Mouse (Mus musculus) liver, embryonic 16.5 days (tissue): ENCODE measurements around the gene Ankrd13a. TPM values are rescaled to one million over a fixed set of nuclear protein-coding genes. Genes with fewer than 3 reads are reported as not detected.
A peak's percentile ranks its signal among the peaks of the same experiment; 100 is the strongest.

Source experiments
- ATAC-seq: fragments of 200-750 bp; cut with Nextera tagmentation; 2 replicates; pipeline ENCODE4 v1.8.0; 2017; ENCODE audit warnings: low read depth, mild to moderate bottlenecking, moderate number of reproducible peaks, moderate library complexity
- H3K27ac ChIP-seq: fragments of 300-500 bp; sonication (generic); 2 replicates; pipeline ENCODE4 v1.5.1; 2014; ENCODE audit warnings: mild to moderate bottlenecking, low read length
- H3K27me3 ChIP-seq: fragments of 300-500 bp; sonication (generic); 2 replicates; pipeline ENCODE4 v1.6.1; 2014; ENCODE audit warnings: low read depth, low read length, mixed read lengths; ENCODE audit not compliant: control insufficient read depth, insufficient read depth
- H3K36me3 ChIP-seq: fragments of 300-500 bp; sonication (generic); 2 replicates; pipeline ENCODE4 v1.6.1; 2014; ENCODE audit warnings: mild to moderate bottlenecking; ENCODE audit not compliant: control insufficient read depth, insufficient read depth
- H3K4me1 ChIP-seq: fragments of 300-500 bp; sonication (generic); 2 replicates; pipeline ENCODE4 v1.6.1; 2014; ENCODE audit warnings: low read depth, low read length, mixed read lengths; ENCODE audit not compliant: control insufficient read depth
- H3K4me2 ChIP-seq: fragments of 300-500 bp; sonication (generic); 2 replicates; pipeline ENCODE4 v1.6.1; 2014; ENCODE audit warnings: low read depth, low read length, mixed read lengths
- H3K4me3 ChIP-seq: fragments of 300-500 bp; sonication (generic); 2 replicates; pipeline ENCODE4 v1.5.1; 2014; ENCODE audit warnings: low read depth, mild to moderate bottlenecking, low read length
- H3K9ac ChIP-seq: fragments of 300-500 bp; sonication (generic); 2 replicates; pipeline ENCODE4 v1.6.1; 2014; ENCODE audit warnings: low read depth, low read length
- H3K9me3 ChIP-seq: fragments of 300-500 bp; sonication (generic); replicated peaks from 2 replicates; pipeline ENCODE4 v1.6.1; 2016; ENCODE audit warnings: low read length; ENCODE audit not compliant: control insufficient read depth
- WGBS: fragments of 180-500 bp; shearing (Covaris S2); extraction: QIAGEN DNeasy Blood & Tissue Kit; methylation state at CpG from one replicate; pipeline ENCODE4 v1.1.7; 2014; ENCODE audit not compliant: insufficient replicate concordance; 5-methylcytosine and 5-hydroxymethylcytosine counted together
- polyA plus RNA-seq: library from polyadenylated mRNA; unstranded; fragments of >200 nt; fragmentation: Nextera tagmentation; extraction: Ambion mirVana; gene quantifications from 2 replicates; pipeline ENCODE4 v1.2.1, GENCODE M21; 2015

Gene Ankrd13a
- polyA plus RNA-seq, 1 experiment from 2014 or later, result 11.8 TPM

- WGBS, result 1% methylated on average over 49 of the region's 52 CpGs
- Histone ChIP-seq H3K9ac (peak overlapping the region; percentile 97), H3K4me3 (peak overlapping the region; percentile 97), H3K27ac (peak overlapping the region; percentile 89), H3K36me3 (no peaks in the 10 kb centered on the region), H3K4me2 (peak overlapping the region; percentile 78), H3K27me3 (no peaks in the 10 kb centered on the region), H3K9me3 (no peaks in the 10 kb centered on the region), H3K4me1 (peaks cover 35% of the 10 kb centered on the region)
- peak; percentile 78 for ATAC-seq
Measured at GRCm38 (mm10) chr5:114773211-114773710, 1.2 kb upstream of the Ankrd13a start.

GRCm38 (mm10) chr5:114773780-114774179 lies 697 bp upstream of the Ankrd13a start:
- no peaks in the 10 kb centered on the region for H3K27me3 ChIP-seq
- peak overlapping the region; percentile 78 for H3K4me2 ChIP-seq
- 2% methylated on average over 11 of the region's 11 CpGs for WGBS
- no peaks in the 10 kb centered on the region for H3K9me3 ChIP-seq
- H3K27ac ChIP-seq, result peak overlapping the region; percentile 89
- peaks cover 40% of the 10 kb centered on the region for H3K4me1 ChIP-seq
- H3K4me3 ChIP-seq, result peak overlapping the region; percentile 97
- ATAC-seq, result no peak
- peak overlapping the region; percentile 97 for H3K9ac ChIP-seq
- no peaks in the 10 kb centered on the region for H3K36me3 ChIP-seq

GRCm38 (mm10) chr5:114775056-114775979 lies 841 bp downstream of the Ankrd13a start, which contains the start of gene Git2:
TSS of gene Git2 (minus strand) at chr5:114775517.
- no peaks in the 10 kb centered on the region for H3K27me3 ChIP-seq
- H3K4me1 ChIP-seq, result peaks cover 54% of the 10 kb centered on the region
- peak within 1 kb of the TSS; percentile 97 for H3K4me3 ChIP-seq
- H3K27ac ChIP-seq, result peak within 1 kb of the TSS; percentile 89
- no peaks in the 10 kb centered on the region for H3K36me3 ChIP-seq
- no peak for ATAC-seq
- H3K9me3 ChIP-seq, result no peaks in the 10 kb centered on the region
- WGBS, result under 1% methylated on average over 61 of the region's 63 CpGs
- H3K9ac ChIP-seq, result peak within 1 kb of the TSS; percentile 97
- H3K4me2 ChIP-seq, result peak within 1 kb of the TSS; percentile 78

GRCm38 (mm10) chr5:114776174-114776573 lies 1.7 kb downstream of the Ankrd13a start:
- no peaks in the 10 kb centered on the region for H3K27me3 ChIP-seq
- no peaks in the 10 kb centered on the region for H3K9me3 ChIP-seq
- H3K36me3 ChIP-seq, result no peaks in the 10 kb centered on the region
- peak overlapping the region; percentile 9; the same call in 1 of the 2 replicates for H3K27ac ChIP-seq
- peak overlapping the region; percentile 97 for H3K4me3 ChIP-seq
- H3K9ac ChIP-seq, result peak overlapping the region; percentile 97
- WGBS, result 23% methylated on average over 7 of the region's 7 CpGs
- H3K4me1 ChIP-seq, result peaks cover 58% of the 10 kb centered on the region
- H3K4me2 ChIP-seq, result peak overlapping the region; percentile 78
- ATAC-seq, result no peak

GRCm38 (mm10) chr5:114779956-114780489 lies 5.5 kb downstream of the Ankrd13a start:
- Histone ChIP-seq H3K27me3 (no peaks in the 10 kb centered on the region), H3K9ac (no peak overlapping the region), H3K4me1 (peaks cover 81% of the 10 kb centered on the region), H3K4me3 (no peak overlapping the region), H3K9me3 (no peaks in the 10 kb centered on the region), H3K36me3 (no peaks in the 10 kb centered on the region), H3K27ac (no peak overlapping the region), H3K4me2 (no peak overlapping the region)
- 52% methylated on average over 7 of the region's 7 CpGs for WGBS
- no peak for ATAC-seq

- ATAC-seq, result no peak
- H3K4me3 ChIP-seq, result no peak overlapping the region
- H3K36me3 ChIP-seq, result no peaks in the 10 kb centered on the region
- H3K27me3 ChIP-seq, result no peaks in the 10 kb centered on the region
- WGBS, result 48% methylated on average over 7 of the region's 7 CpGs
- H3K9ac ChIP-seq, result no peak overlapping the region
- no peak overlapping the region for H3K4me2 ChIP-seq
- no peak overlapping the region for H3K27ac ChIP-seq
- H3K9me3 ChIP-seq, result no peaks in the 10 kb centered on the region
- H3K4me1 ChIP-seq, result peaks cover 85% of the 10 kb centered on the region
Measured at GRCm38 (mm10) chr5:114780912-114781311, 6.4 kb downstream of the Ankrd13a start.

GRCm38 (mm10) chr5:114782991-114783390 lies 8.5 kb downstream of the Ankrd13a start:
- Histone ChIP-seq H3K27ac (peak overlapping the region; percentile 25; the same call in 1 of the 2 replicates), H3K36me3 (peaks cover 12% of the 10 kb centered on the region), H3K9me3 (no peaks in the 10 kb centered on the region), H3K4me1 (peaks cover 66% of the 10 kb centered on the region), H3K27me3 (no peaks in the 10 kb centered on the region), H3K4me3 (no peak overlapping the region), H3K9ac (no peak overlapping the region), H3K4me2 (no peak overlapping the region)
- ATAC-seq, result no peak
- WGBS, result 42% methylated on average over 9 of the region's 9 CpGs

GRCm38 (mm10) chr5:114783405-114784163 lies 9.1 kb downstream of the Ankrd13a start:
- H3K9me3 ChIP-seq, result no peaks in the 10 kb centered on the region
- WGBS, result 36% methylated on average over 12 of the region's 12 CpGs
- H3K4me2 ChIP-seq, result no peak overlapping the region
- H3K9ac ChIP-seq, result no peak overlapping the region
- H3K4me3 ChIP-seq, result no peak overlapping the region
- peaks cover 15% of the 10 kb centered on the region for H3K36me3 ChIP-seq
- H3K27ac ChIP-seq, result peak overlapping the region; percentile 51
- H3K27me3 ChIP-seq, result no peaks in the 10 kb centered on the region
- peaks cover 61% of the 10 kb centered on the region for H3K4me1 ChIP-seq
- peak; percentile 22; the same call in 1 of the 2 replicates for ATAC-seq
